Mouse (Mus musculus): ENCODE measurements around the gene Dixdc1.

Dixdc1 gene

DNA sequence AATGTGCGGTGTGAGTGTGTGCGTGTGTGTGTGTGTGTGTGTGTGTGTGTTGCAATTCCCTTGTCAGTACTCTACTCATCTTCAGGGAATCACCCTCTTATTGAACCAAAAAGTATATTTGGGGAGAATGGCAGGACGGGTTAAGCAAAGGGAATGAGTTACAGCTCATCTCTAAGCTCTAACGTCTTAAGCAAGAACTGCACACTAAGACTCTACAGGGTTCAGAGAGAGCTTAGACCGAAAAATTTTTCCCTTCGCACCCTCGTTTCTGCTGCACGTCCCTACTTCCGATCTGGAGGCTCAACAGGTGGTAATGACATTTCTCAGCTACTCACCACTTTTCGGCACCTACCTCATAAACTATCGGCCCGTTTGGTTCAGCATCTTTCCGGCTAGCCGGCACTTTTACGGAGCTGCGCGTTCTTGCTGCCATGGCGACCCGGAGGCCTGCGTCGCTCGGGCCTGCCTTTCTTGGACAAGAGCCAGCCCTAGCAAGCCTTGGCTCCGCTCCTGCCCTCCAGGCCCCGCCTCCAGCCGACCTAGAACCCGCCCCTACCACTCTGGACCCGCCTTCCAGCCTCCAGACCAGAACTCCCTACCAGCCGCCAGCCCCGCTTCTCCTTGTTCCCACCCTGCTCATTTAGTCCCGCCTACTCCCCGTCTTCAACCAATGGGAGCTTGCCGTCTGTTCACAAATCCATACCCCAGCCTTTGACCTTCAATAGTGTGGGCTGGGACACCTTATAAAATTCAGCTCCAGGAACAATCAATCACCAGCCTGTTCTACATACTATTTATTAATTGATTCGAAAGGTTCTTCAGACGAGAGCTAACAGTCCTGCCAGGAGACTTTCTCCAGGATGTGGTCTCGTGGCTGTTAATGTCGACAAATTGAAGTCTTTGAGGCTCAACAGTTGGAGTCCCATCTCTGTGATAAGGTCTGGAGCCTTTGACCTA, at the start of gene Dixdc1:
Dixdc1 (minus strand) TSS at position 604 of the 957 bp plus-strand sequence.
- DNase-seq (ENCODE audit: low spot score) = peak; percentile 94

DNA sequence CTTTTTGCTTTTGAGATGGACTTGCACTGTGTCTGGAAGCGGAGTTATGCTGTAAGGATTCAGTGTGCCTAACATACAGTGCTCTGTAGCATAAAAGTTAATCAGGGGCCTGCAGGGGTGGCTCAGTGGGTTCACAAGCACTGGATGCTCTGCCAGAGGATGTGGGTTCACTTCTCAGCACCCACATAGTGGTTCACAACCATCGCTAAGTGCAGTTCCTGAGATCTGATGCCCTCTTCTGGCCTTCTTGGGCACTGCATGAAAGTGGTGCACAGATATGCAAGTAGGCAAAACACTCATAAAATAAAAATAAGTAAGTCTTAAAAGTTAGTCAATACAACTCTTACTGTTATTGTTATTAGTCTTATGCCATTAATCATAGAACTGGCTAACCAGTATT, 42.8 kb upstream of the Dixdc1 start:
- DNase-seq (ENCODE audit: low spot score) = peak; percentile 43

DNA sequence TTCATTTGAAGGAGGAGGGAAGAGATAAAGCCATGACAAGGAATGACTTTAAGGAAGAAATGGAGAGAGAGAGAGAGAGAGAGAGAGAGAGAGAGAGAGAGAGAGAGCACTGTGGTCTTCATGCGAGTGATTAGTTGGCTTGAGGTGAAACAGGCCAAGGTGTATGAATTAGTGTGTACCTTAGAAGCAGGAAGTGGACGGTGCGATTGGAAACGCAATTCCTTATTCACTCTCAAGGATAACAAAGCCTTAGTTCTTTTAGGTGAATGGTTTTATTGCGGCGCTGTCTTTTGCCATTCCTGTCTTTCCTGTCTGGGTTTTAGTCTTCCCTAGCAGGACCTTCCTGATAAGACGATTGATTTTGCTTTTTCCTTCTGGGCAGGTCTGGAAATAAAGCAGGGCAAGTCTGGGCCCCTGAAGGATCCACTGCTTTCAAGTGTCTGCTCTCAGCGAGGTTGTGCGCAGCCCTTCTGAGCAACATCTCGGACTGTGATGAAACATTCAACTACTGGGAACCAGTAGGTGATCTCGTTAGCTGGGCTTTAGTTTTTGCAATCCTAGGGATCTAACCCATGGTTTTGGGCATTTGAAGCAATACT, 36.9 kb upstream of the Dixdc1 start:
- no peak for DNase-seq (ENCODE audit: low spot score)

DNA sequence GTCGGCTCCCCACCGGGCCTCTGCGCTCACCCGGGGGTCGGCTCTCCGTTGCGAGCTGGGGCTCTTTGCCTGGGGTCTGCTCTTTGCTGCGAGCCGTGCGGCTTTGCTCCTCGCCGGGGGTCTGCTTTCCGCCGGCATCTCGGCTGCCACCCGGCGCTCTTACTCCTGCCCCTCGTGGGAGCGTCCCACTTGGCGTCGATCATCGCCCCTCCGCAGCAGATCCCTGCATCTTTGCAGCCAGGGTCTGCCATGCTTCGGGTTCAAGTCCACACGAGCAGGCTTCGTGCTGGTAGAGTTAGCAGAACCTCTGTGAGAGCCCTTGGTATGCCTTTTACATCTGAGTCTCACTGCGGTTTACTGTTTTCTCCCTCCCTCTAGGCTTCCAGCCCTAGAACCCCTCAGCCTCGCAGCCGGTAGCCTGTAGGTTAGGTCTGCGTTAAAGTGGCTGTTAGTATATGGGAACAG, 36.4 kb upstream of the Dixdc1 start:
- peak; percentile 50 for DNase-seq (ENCODE audit: low spot score)

DNA sequence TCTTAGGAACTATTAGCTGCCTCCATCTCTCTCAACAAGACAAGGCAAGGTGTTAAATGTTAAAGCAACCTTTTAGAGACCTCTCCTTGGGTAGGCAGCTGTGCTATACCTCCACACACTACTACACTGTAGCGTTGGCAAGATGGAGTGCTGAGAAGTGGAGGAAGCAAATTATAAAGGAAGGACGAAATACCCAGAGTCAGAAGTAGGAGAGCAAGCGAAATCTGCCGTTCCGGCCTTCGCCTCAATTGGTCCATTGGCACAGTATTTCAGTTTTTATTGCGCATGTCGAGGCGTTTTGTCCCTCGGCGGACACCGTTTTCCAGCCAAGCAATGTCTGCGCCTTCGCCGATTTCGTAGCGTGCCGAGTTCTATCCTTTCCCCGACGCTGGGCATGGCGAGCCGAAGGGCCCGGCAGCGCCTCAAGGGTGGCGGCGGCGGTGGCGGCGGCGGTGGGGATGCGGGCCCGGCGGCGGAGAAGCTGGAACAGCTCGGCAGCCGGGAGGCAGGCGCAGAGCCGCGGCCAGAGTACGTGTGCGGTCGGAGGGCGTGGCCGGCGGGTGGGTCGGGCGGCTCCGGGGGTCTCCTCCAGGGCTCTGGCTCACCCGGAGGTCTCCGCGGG, 35.8 kb upstream of the Dixdc1 start, which contains the start of the genes Alg9 and 1110032A03Rik:
Alg9 (plus strand) TSS at position 29 of the 622 bp plus-strand sequence.
1110032A03Rik (minus strand) TSS at position 530 of the 622 bp plus-strand sequence.
- peak; percentile 89 for DNase-seq (ENCODE audit: low spot score)

DNA sequence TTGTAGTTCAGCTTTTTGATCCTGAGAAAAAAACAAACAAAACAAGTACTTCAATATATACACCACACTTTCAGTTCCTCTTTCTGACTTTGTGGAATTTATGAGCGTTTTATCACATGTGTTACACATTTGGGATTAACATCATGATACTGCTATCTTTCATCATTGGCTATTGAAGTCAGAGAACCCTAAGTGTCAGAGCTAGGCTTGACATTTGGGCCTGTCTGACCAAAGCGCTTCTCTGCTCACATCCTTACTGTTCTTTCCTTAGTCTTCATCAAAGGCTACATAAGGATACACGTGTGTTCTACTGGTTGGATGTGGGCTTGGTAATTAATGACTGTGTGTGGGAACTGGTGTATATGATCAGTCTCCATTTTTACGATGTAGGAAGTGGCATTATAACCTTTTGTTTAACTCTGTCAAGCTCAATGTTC, 34.7 kb upstream of the Dixdc1 start:
- DNase-seq (ENCODE audit: low spot score) = no peak

DNA sequence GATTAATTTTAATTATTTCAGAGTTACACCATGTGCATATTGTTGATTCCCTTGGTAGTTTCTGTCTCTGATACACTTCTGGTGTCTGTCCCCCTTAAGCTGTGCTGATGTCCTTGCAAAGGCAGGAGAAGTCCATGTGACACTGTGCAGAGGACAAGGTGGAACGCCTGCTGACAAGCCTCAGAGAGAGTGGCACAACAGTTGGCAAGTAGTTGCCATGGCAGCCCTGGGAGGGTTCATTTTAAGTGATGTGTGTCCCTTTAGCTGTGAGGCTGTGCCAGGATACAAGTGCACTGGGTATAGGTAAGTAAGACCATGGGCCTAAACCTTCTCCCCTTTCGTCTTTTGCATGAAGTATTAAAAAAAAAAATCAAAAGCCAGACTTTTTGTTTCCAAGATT, 30.7 kb upstream of the Dixdc1 start:
- no peak for DNase-seq (ENCODE audit: low spot score)

DNA sequence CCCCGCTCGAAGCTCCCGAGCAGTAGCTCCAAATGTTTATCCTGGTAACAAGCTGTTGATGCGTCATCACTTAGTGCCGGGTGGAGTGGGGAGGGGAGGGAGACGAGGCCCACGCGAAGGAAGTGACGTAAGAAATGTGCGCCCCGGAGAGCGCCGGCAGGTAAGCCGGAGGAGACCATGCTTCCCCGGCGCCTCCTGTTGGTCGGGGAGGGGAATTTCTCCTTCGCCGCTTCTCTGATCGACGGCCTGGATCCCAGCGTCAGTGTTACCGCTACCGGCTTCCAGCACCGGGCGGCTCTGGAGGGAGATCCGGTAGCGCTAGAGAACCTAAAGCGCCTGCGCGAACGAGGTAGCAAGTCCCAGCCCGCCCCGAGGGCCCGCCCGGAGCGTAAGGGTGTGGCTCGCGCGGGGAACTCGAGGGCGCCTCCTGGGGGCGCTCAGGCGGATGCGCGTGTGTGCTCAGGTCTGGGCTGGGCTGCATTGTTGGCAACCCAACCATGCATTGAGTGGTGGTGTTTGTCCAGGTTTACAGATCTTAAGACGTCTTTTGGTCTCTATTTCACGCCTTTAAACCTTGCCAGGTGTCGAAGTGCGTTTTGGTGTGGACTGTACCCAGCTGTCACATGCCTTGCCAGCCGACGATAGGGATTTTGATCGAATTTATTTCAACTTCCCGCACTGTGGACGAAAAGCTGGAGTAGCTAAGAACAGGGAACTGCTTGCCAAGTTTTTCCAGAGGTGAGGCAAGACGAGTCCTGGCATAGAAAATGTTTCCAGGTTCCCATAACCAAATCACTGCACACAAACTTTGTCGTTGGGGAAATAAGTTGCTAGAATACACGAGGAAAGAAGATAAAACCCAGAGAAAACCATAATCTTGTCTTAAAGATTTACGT, 29.0 kb upstream of the Dixdc1 start, which contains the start of gene Fdxacb1:
Fdxacb1 (plus strand) TSS at position 130 of the 896 bp plus-strand sequence.
- DNase-seq (ENCODE audit: low spot score) = peak; percentile 98

DNA sequence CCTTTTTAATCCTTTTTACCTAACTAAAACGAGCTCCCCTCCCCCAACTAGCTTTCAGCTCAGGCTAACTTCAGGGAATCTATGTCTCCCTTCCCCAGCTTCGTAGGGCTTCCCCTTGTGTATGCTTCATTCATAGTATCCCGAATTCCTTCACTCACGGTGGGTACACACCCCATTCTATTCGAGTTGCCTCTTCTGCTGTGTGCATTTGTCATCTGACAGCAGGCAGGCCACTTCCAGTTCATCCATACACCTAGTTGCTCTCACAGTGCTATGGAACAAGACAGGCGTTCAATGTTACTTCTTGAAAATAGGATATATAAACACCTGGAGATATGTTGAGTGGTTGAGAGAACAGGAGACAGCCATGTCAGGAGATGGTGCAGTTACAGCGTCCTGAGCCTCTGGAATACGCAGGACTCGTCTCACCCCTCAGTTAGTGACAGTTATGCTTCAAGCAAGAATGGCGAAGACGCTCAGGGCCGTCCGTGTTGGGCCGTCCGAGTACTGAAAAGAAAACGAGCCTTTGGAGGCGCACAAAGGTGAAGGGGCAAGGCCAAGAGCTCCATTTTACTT, 28.3 kb upstream of the Dixdc1 start:
- no peak for DNase-seq (ENCODE audit: low spot score)

DNA sequence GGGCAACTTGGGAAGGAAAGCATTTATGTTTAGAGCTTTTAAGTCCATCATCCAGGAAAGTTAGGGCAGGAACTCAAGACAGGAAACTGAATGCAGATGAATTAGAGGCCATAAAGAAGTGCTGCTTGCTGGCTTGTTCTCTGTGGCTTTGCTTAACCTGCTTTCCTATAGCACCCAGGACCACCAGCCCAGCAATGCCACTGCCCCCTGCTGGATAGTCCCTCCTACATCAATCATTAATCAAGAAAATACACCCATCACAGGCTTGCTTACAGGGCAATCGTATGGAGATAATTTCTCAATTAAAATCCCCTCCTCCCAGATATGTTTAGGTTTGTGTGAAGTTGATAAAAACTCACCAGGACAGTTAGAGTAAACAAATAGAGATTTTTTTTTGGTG, 24.0 kb upstream of the Dixdc1 start:
- DNase-seq (ENCODE audit: low spot score) = peak; percentile 68

DNA sequence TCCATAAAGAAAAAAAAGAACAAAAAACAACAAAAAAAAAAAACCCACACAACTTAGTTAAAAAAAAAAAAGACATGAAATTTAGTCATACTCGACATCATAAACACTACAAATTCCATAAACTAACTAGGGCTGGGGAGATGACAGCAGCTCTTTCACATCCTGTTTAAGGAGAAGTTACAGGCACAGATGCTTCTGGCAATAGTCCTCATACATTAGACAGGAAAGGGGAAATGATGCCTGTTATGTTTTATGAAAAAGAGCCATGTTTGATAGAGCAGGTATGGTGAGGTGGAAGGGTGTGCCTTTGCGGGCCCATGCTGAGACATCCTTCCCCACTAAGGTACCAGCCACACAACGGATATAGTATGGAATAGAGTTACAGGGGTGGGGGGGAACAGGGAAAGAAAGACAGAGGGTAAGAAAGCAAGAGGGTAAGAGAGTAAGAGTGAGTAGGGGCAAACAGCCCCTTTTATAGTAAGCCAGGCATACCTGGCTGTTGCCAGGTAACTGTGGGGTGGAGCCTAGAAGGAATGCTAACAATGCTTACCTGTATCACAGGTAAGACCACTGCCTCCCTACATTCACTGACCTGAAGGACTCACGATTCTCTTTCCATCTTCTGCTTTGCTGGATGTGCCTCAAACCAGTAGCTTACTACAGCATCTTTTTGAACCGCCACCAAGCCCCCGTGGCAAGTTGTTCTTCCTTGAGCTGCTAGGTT, 22.4 kb upstream of the Dixdc1 start:
- no peak for DNase-seq (ENCODE audit: low spot score)

DNA sequence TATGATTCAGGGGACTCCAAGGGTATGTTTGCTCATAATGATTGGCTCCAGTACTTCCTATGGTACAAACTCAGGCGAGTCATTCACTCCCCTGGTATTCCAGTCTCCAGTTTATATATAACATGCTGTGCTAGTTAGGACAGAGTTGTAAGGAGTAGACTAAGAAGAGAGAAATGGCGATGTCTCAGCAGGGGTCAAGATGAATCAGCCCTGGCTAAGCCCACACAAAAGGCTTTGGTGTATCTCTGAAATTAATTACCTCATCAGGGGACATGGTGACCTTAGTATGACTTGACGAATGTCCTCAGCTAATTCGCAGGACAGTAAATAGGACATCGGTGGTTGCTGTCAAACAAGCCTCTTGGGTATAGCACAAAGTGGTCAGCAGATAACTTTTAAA, 17.4 kb upstream of the Dixdc1 start:
- DNase-seq (ENCODE audit: low spot score) = no peak

DNA sequence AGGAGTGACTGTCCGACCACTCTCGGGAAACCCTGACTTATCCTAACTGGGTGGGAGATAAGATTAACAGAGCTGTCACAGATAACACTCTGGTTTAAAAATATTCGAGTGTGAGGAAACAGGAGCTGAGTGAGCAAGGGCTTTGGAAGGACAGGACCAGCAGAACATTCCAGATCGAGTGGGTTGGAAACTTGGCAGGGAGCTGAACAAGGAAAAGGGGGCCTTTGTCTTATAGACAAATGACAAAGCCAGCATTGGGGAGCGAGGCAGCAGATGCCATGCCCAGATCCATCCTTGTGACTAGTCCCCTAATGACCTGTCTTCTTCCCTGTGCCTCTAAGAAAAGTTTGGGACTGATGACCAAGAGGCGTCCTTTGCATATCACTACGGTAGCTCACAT, 14.6 kb upstream of the Dixdc1 start:
- DNase-seq (ENCODE audit: low spot score) = no peak

DNA sequence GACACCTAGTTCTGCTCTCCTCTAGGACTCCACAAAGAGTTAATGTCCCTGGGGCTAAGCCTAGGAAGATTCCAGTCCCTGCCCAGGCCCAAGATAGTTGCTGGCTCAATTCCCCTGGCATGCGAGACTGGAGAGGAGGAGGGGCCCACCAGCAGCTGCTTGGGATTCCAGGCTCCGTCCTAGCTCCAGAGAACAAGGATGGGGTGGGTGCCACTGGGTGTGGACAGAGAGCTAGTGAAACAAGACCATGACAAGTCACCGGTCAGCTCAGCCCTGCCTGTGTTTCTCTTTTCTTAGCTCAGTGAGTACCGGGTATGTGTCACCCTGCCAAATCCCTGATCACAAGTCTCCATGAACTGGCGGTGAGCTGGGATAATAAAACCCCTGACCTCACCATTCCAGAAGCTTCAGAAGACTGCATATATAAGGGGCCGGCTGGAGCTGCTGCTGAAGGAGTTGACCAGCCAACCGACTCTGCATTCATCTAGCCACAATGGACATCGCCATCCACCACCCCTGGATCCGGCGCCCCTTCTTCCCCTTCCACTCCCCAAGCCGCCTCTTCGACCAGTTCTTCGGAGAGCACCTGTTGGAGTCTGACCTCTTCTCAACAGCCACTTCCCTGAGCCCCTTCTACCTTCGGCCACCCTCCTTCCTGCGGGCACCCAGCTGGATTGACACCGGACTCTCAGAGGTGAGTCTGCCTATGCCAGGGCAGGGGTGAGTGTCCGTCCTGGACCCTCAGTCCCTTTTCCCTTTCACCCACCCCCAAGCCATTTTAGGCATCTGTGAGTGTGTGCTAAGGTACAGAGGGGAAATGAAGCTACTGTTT, 13.7 kb upstream of the Dixdc1 start:
- DNase-seq (ENCODE audit: low spot score) = no peak

DNA sequence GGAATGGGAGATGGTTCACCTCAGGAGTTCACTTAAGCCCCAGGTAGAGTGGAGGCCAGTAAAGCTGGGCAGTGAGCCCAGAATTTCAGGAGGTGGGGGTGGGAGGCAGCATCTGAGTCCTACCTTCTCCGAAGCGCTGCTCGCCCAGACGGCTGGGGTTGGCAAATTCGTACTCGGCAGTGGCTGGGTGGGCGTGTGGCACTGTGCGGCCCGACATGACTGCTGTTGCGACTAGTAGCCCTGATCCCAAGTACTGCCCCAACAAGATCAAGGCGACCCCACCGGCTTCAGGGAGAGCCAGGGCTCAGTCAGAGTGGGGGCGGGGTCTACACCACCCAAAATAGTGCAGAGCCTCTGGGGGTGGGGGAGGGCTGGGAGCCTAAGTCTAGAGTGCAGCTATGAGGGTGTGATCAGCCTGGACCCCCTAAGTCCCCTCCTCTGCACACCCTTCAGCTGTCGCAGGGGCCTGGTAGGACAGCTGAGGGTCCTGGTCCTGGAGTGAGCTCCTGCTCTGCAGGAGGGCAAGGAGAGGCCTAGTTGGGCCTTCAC, 12.8 kb upstream of the Dixdc1 start, which contains the start of gene Hspb2:
Hspb2 (minus strand) TSS at position 301 of the 549 bp plus-strand sequence.
- no peak for DNase-seq (ENCODE audit: low spot score)

DNA sequence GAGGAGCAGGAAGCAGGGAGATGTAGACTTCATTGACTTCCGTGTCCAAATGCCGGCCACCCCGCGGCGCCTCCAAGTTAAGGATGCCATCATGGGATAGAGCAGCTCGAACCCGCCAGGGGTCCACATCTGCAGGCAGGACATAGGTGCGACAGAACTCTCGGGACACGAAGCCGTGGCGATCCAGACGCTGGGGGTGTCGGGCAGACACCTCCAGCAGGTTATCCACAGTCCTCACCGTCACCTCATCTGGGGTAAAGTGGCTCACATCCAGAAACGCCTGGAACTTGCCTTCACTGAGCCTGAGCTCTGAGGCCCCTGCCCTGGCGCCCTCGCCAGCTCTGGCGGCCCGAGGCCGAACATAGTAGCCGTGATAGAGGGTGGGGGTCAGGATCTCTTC, 12.0 kb upstream of the Dixdc1 start, which contains the start of gene Cryab:
Cryab (plus strand) TSS at position 3 of the 400 bp plus-strand sequence.
- DNase-seq (ENCODE audit: low spot score) = no peak

DNA sequence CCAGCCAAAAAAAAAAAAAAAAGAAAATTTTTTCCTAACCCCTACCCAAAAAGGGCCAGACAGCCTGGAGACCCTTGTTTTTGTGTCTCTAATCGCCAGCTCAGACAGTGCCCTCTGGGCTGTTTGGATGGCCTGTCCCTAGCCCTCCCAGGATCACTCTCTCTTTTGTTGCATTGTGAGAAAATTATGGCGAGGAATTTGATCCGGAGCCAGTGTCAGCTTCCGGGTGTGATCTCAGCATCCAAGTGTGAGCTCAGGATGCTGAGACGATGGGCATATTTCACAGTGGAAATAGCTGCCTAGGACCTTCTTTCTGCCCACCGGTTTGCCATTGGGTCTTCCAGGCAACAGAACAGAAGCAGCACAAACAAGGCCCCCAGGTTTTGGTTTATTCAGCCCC, 11.4 kb upstream of the Dixdc1 start:
- no peak for DNase-seq (ENCODE audit: low spot score)

DNA sequence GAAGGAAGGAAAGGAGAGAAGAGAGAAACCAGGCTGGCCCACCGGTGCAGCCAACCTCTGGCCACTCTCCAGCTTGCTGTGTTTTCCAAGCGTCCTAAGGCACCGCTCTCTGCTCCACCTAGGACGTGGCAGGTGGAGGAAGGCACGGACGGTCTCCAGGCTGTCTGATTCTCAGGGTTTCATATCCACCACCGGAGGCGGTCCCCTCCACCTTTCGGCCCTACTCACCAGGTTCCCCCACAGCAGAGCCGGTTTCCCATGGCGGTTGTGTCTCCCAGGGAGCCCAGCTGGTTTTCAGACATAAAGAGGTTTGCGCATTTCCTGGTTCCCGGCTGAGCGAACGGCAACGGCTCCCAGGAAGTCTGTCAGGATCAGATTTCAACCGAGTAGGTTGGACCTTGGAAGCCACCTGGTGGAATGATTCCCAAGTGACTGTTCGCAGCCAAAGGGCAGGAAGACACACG, 6.9 kb upstream of the Dixdc1 start, which contains the start of gene 2310030G06Rik:
2310030G06Rik (minus strand) TSS at position 323 of the 464 bp plus-strand sequence.
- no peak for DNase-seq (ENCODE audit: low spot score)

DNA sequence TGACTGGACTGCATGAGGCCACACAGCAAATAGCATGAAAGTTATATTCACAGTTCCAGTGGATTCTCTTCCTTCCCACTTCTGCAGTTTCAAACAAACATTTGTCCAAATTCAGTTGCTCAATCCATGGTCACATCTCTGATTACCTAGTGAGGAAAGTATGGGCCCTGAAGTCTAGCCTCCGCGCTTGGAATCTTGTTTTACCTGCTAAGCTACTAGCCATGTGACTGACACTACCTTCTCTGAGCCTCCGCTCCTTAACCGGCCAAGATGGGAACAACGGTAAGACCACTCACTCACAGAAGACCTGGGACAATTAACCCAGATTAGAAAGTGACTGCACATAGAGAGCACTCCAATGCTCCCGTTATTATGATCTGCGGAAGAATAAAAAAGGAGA, 6.5 kb upstream of the Dixdc1 start:
- no peak for DNase-seq (ENCODE audit: low spot score)
